Mouse (Mus musculus): ENCODE results near the gene Fbxl17.

- TF ChIP-seq POLR2AphosphoS5 (IDR thresholded peaks at IDR 0.05; ENCODE audit: borderline replicate concordance, low read depth, low read length) (no peak), CTCF (IDR thresholded peaks at IDR 0.05 in 2 of 3, conservative IDR thresholded peaks at IDR 0.05 in 1 of 3; ENCODE audit: control insufficient read depth in 1 of 3, insufficient read depth in 1 of 3, low read depth in 2 of 3, low read length in 3 of 3, poor library complexity in 1 of 3, severe bottlenecking in 1 of 3) (no peak), POLR2A (IDR thresholded peaks at IDR 0.05; ENCODE audit: control insufficient read depth in 1 of 2, insufficient read depth in 1 of 2, low read depth in 1 of 2, low read length in 2 of 2, poor library complexity in 1 of 2) (no peak), CHD1 (IDR thresholded peaks at IDR 0.05; ENCODE audit: low read depth, low read length) (no peak), USF2 (IDR thresholded peaks at IDR 0.05; ENCODE audit: borderline replicate concordance in 1 of 2, insufficient read depth in 1 of 2, low read depth in 1 of 2, low read length in 2 of 2) (no peak), EP300 (IDR thresholded peaks at IDR 0.05; ENCODE audit: low read depth in 1 of 2, low read length in 2 of 2) (no peak), E2F4 (IDR thresholded peaks at IDR 0.05; ENCODE audit: borderline replicate concordance, low read depth, low read length) (no peak), ZMIZ1 (IDR thresholded peaks at IDR 0.05; ENCODE audit: low read depth, low read length) (no peak), MAZ (IDR thresholded peaks at IDR 0.05; ENCODE audit: low read depth, low read length) (no peak)
These were observed 62.4 kb downstream of the Fbxl17 start for GRCm38 (mm10) chr17:63437424-63437823.

All from MEL (cell line).